Mouse (Mus musculus): ENCODE measurements at regions not wholly inside any gene's neighbourhood (a gene's known extent, or its start where the extent isn't known, plus 50 kb on each side); places are given as distances from the start of the nearest gene placed in this dataset.
A peak's percentile ranks its signal among the peaks of the same experiment; 100 is the strongest.
"Not testable (repeated sequence)": the region's sequence is repeated elsewhere in the genome, so short reads cannot be mapped to it uniquely, and the experiment has no call there.

DNA sequence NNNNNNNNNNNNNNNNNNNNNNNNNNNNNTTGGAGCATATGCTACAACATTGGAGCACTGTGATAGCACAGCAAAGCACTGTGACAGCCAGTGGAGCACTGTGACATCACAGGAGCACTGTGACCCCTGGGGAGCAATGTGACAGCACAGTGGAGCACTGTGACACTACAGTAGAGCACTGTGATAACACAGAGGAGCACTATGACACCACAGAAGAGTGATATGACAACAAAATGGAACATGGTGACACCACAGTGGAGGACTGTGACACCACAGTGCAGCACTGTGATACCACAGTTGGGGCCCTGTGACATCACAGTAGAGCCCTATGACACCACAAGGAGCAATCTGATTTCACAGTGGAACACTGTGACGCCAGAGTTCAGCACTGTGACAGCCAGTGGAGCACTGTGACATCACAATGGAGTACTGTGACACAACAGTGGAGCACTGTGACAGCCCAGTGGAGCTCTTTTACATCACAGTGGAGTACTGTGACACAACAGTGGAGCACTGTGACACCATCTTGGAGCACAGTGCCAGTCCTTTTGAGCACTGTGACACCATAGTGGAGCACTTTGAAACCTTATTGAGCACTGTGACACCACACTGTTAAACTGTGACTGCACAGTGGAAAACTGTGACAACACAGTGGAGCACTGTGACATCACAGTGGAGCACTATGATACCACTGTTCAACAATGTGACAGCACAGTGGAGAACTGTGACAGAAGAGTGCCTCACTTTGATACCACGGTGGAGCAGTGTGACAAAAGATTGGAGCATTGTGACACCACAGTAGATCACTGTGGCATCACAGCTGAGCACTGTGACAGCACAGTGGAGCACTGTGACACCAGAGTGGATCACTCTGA, 116.9 kb upstream of the Vmn1r2 start:
- DNase-seq: peak; percentile 1

DNA sequence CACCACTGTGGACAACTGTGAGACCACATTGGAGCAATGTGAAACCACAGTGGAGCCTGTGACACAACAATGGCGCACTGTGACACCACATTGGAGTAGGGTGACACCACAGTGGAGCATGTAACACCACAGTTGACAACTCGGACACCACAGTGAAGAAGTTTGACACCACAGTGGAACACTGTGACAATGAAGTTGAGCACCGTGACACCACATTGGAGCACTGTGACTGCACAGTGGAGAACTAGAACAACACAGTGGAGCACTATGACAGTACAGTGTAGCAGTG, 116.3 kb upstream of the Vmn1r2 start:
- intact Hi-C loops (cut with DNase I): no loop called here
- Histone ChIP-seq H3K27ac (no peak overlapping the region), H3K4me3 (no peak overlapping the region)
- TF ChIP-seq CTCF (IDR thresholded peaks at IDR 0.05): no peak
- DNase-seq: peak; percentile 4

More for the DNA sequence above, 116.9 kb upstream of the Vmn1r2 start:
- no peak overlapping the region for H3K4me3 ChIP-seq
- no peak for TF ChIP-seq CTCF (IDR thresholded peaks at IDR 0.05)
- intact Hi-C loops (cut with DNase I): no loop called here
- no peak overlapping the region for H3K27ac ChIP-seq

DNA sequence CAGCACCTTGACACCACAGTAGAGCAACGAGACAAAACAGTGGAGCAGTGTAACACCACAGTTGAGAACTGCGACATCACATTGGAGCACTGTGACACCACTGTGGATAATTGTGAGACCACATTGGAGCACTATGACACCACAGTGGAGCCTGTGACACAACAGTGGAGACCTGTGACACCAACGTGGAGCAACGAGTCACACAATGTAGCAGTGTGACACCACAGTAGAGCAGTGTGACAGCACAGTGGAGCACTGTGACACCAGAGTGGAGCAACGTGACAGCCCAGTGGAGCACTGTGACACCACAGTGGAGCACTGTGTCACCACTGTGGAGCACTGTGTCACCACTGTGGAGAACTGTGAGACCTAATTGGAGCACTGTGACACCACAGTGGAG, 115.9 kb upstream of the Vmn1r2 start:
- no peak for TF ChIP-seq CTCF (IDR thresholded peaks at IDR 0.05)
- intact Hi-C loops (cut with DNase I): no loop called here

DNA sequence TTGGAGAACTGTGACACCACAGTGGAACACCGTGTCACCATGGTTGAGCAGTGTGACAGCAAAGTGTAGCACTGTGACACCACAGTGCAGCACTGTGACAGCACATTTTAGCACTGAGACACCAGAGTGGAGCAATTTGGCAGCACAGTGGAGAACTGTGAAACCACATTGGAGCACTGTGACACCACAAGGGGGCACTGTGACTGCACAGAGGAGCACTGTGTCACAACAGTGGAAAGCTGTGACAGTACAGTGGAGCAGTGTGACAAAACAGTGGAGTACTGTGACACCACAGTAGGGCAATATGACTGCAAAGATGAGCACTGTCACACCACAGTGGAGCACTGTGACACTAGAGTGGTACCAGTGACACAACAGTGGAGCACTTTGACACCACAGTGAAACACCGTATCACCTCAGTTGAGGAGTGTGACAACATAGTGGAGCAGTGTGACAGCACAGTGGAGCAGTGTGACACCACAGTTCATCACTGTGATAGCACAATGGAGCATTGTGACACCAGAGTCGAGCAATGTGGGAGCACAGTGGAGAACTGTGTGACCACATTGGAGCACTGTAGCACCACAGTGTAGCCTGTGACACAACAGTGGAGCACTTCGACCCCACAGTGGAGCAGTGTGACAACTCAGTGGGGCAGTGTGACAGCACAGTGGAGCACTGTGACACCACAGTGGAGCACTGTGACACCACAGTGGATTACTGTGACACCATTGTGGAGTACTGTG, 114.6 kb upstream of the Vmn1r2 start:
- TF ChIP-seq CTCF (IDR thresholded peaks at IDR 0.05): peak; percentile 36
- Histone ChIP-seq H3K27ac (no peak overlapping the region), H3K4me3 (no peak overlapping the region)
- DNase-seq: peak; percentile 21
- intact Hi-C loops (cut with DNase I): no loop called here

More for the DNA sequence above, 115.9 kb upstream of the Vmn1r2 start:
- Histone ChIP-seq H3K4me3 (no peak overlapping the region), H3K27ac (no peak overlapping the region)
- DNase-seq: peak; percentile 4

DNA sequence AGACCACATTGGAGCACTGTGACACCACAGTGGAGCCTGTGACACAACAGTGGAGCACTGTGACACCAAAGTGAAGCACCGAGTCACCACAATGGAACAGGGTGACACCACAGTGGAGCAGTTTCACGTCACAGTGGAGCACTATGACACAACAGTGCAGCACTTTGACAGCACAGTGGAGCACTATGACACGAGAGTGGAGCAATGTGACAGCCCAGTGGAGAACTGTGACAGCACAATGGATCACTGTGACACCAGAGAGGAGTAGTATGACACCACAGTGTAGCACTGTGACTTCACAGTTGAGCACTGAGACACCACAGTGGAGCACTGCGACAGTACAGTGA, 114.1 kb upstream of the Vmn1r2 start:
- DNase-seq: no peak
- H3K27ac ChIP-seq: no peak overlapping the region
- H3K4me3 ChIP-seq: no peak overlapping the region
- intact Hi-C loops (cut with DNase I): no loop called here
- no peak for TF ChIP-seq CTCF (IDR thresholded peaks at IDR 0.05)

DNA sequence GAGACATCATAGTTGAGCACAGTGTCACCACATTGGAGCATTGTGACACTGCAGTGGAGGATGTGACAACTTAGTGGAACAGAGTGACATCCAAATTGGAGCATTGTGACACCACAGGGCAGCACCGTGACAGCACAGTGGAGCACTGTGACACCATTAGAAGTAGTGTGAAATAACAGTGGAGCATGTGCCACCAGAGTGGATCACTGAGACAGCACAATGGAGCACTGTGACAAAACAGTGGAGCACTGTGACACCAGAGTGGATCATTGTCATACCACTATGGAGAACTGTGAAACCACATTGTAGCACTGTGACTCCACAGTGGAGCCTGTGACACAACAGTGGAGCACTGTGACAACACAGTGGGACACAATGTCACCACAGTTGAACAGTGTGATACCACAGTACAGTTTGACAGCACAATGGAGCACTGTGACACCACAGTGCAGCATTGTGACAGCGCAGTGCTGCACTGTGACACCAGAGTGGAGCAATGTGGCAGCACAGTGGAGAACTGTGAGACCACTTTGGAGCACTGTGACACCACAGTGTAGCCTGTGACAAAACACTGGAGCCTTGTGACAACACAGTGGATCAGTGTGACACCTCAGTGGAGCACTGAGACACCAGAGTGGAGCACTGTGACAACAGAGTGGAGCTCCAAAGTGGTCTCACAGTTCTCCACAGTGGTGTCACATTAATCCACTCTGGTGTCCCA, 113.5 kb upstream of the Vmn1r2 start:
- intact Hi-C loops (cut with DNase I): no loop called here
- peak; percentile 4 for DNase-seq
- no peak for TF ChIP-seq CTCF (IDR thresholded peaks at IDR 0.05)
- Histone ChIP-seq H3K27ac (no peak overlapping the region), H3K4me3 (no peak overlapping the region)

DNA sequence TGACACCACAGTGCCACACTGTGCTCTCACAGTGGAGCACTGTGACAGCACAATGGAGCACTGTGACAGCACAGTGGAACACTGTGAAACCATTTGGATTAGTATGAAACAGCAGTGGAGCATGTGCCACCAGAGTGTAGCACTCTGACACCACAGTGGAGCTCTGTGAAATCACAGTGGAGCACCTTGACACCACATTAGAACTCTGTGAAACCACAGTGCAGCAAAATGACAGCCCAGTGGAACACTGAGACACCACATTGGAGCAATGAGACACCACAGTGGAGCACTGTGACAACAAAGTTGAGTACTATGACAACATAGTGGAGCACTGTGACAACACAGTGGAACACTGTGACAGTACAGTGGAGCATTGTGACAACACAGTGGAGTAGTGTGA, 112.2 kb upstream of the Vmn1r2 start:
- no peak overlapping the region for H3K4me3 ChIP-seq
- no peak overlapping the region for H3K27ac ChIP-seq
- intact Hi-C loops (cut with DNase I): no loop called here
- DNase-seq: no peak
- no peak for TF ChIP-seq CTCF (IDR thresholded peaks at IDR 0.05)

DNA sequence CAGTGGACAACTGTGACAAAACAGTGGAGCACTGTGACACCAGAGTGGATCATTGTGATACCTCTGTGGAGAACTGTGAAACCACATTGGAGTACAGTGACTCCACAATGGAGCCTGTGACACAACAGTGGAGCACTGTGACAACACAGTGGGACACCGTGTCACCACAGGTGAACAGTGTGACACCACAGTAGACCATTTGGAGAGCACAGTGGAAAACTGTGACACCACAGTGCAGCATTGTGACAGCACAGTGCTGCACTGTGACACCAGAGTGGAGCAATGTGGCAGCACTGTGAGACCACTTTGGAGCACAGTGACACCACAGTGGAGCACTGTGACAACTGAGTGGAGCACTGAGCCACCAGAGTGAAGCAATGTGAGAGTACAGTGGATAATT, 111.7 kb upstream of the Vmn1r2 start:
- TF ChIP-seq CTCF (IDR thresholded peaks at IDR 0.05): no peak
- intact Hi-C loops (cut with DNase I): no loop called here
- DNase-seq: peak; percentile 6
- no peak overlapping the region for H3K4me3 ChIP-seq
- no peak overlapping the region for H3K27ac ChIP-seq

DNA sequence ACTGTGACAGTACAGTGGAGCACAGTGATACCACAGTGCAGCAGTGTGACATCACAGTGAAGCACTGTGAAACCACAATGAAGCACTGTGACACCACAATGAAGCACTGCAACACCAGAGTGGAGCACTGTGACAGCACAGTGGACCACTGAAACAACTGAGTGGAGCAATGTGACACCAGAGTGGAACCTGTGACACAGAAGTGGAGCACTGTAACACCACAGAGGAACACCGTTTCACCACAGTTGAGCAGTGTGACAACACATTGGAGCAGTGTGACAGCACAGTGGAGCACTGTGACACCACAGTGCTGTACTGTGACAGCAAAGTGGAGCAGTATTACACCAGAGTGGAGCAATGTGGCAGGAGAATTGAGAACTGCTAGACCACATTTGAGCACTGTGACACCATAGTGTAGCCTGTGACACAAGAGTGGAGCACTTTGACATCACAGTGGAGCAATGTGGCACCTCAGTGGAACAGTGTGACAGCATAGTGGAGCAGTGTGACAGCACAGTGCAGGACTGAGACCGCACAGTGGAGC, 107.5 kb upstream of the Vmn1r2 start:
- no peak for TF ChIP-seq CTCF (IDR thresholded peaks at IDR 0.05)
- DNase-seq: peak; percentile 13
- intact Hi-C loops (cut with DNase I): no loop called here

DNA sequence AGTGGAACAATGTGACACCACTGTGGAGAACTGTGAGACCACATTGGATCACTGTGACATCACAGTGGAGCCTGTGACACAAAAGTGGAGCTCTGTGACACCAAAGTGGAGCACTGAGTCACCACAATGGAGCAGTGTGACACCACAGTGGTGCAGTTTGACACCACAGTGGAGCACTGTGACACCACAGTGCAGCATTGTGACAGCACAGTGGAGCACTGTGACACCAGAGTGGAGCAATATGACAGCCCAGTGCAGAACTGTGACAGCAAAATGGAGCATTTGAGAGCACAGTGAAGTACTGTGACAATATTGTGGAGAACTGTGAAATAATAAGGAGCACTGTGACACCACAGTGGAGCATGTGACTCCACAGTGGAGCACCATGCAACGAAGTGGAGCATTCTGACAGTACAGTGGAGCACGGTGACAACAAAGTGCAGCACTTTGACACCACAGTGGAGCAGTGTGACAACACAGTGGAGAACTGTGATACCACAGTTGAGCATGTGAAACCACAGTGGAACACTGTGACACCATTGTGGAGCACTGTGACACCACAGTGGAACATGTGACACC, 105.0 kb upstream of the Vmn1r2 start:
- no peak overlapping the region for H3K27ac ChIP-seq
- no peak for TF ChIP-seq CTCF (IDR thresholded peaks at IDR 0.05)
- DNase-seq: peak; percentile 6
- no peak overlapping the region for H3K4me3 ChIP-seq
- intact Hi-C loops (cut with DNase I): no loop called here

More for the DNA sequence above, 107.5 kb upstream of the Vmn1r2 start:
- Histone ChIP-seq H3K27ac (no peak overlapping the region), H3K4me3 (no peak overlapping the region)

DNA sequence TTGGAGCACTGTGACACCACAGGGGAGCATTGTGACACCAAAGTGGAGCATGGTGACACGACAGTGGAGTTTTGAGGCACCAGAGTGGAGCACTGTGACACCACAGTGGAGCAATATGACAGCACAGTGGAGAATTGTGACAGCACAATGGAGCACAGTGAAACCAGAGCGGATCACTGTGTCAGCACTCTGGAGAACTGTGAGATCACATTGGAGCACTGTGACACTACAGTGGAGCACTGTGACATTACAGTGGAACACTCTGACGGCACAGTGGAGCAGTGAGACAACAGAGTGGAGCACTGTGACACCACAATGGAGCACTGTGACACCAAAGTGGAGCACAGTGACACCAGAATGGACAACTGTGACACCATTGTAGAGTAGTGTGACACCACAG, 103.2 kb upstream of the Vmn1r2 start:
- Histone ChIP-seq H3K27ac (no peak overlapping the region), H3K4me3 (no peak overlapping the region)
- TF ChIP-seq CTCF (IDR thresholded peaks at IDR 0.05): no peak
- intact Hi-C loops (cut with DNase I): no loop called here
- peak; percentile 2 for DNase-seq

DNA sequence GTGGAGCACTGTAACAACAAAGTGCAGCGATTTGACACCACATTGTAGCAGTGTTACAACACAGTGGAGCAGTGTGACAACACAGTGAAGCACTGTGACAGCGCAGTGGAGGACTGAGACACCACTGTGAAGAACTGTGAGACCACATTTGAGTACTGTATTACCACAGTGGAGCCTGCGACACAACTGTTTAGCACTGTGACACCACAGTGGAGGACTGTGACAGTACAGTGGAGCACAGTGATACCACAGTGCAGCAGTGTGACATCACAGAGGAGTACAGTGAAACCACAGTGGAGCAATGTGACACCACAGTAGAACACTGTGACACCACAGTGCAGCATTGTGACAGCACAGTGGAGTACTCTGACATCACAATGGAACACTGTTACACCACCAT, 102.5 kb upstream of the Vmn1r2 start:
- no peak overlapping the region for H3K4me3 ChIP-seq
- no peak overlapping the region for H3K27ac ChIP-seq
- no peak for TF ChIP-seq CTCF (IDR thresholded peaks at IDR 0.05)
- DNase-seq: peak; percentile 7
- intact Hi-C loops (cut with DNase I): no loop called here

DNA sequence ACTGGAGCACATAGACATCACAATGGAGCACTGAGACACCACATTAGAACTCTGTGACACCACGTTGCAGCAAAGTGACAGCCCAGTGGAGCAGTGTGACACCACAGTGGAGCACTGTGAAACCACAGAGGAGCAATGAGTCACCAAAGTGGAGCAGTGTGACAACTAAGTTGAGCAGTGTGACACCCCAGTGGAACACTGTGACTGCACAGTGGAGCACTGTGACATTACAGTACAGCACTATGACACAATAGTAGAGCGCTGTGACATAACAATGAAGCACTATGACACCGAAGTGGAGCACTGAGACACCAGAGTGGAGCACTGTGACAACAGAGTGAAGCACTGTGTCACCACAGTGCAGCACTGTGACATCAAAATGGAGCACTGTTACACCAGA, 101.8 kb upstream of the Vmn1r2 start:
- H3K4me3 ChIP-seq; H3K27ac ChIP-seq; intact Hi-C loops (cut with DNase I): not testable (repeated sequence)
- DNase-seq: peak; percentile 6
